In the genomic region with DNA sequence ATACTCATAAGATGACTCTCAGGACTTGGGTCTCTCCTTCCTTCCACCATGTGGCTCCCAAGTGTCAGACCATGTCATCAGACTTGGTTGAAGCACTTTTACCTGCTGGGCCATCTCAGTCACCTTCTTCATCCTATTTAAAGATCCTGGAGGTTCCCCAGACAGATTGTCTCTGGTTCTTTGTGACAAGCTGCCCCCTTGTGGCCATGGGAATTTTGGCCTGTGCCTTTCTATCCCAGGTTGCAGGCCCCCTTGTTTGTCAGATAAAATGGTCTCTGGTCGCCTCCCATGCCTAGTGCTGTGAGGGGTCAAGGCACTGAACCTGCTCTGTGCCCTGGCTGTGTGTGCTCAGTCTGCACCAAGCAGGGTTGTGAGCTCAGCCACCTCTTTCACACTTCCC, we compare ENCODE assay signal across 7 mouse cellular contexts.
DNase-seq lines count a peak whose midpoint lies in the region; ATAC-seq and TF ChIP-seq lines count a peak whose summit lies in the region.

No protein-coding gene starts in this region.

- H3K9me3 ChIP-seq in hindbrain, embryonic 11.5 days (ENCODE audit: control insufficient read depth, low read length), result no peaks in the 10 kb centered on the region
- no peaks in the 10 kb centered on the region for H3K9me3 ChIP-seq in hindbrain, embryonic 13.5 days
- H3K9me3 ChIP-seq in CH12.LX (replicated peaks; ENCODE audit: low read length), result no peaks in the 10 kb centered on the region
- H3K9me3 ChIP-seq in embryonic facial prominence, embryonic 10.5 days, result no peaks in the 10 kb centered on the region
- no peaks in the 10 kb centered on the region for H3K9me3 ChIP-seq in limb, embryonic 10.5 days (replicated peaks)

- no peak for TF ChIP-seq EP300 in CH12.LX (IDR thresholded peaks at IDR 0.05; ENCODE audit: low read length)

- TF ChIP-seq CTCF in CH12.LX (conservative IDR thresholded peaks at IDR 0.05 in 1 of 2, IDR thresholded peaks at IDR 0.05 in 1 of 2; ENCODE audit: low read depth in 2 of 2, low read length in 2 of 2), result peak; percentile 22 to 67; a peak in 2 of 4 replicates
- peak; percentile 22; the same call in 1 of the 2 replicates for TF ChIP-seq CTCF in spleen, adult 2 months (IDR thresholded peaks at IDR 0.05; ENCODE audit: extremely low read depth, insufficient read depth, insufficient read length, insufficient replicate concordance)

- H3K79me2 ChIP-seq in CH12.LX (replicated peaks; ENCODE audit: control insufficient read depth, extremely low read depth, insufficient read depth, poor library complexity, severe bottlenecking), result peaks cover 10% of the 10 kb centered on the region

- ATAC-seq in hindbrain, embryonic 11.5 days (ENCODE audit: low FRiP score), result no peak
- ATAC-seq in hindbrain, embryonic 13.5 days (ENCODE audit: low FRiP score), result no peak

- peak; percentile 60 for TF ChIP-seq RAD21 in CH12.LX (IDR thresholded peaks at IDR 0.05; ENCODE audit: low read depth, low read length)

- H3K36me3 ChIP-seq in hindbrain, embryonic 11.5 days (ENCODE audit: control insufficient read depth, insufficient read depth, low read length), result no peaks in the 10 kb centered on the region
- H3K36me3 ChIP-seq in hindbrain, embryonic 13.5 days, result peaks cover 3% of the 10 kb centered on the region; the same call in 1 of the 2 replicates
- peaks cover 93 to 99% of the 10 kb centered on the region in 2 experiments for H3K36me3 ChIP-seq in CH12.LX (replicated peaks in 1 of 2; ENCODE audit: control insufficient read depth in 1 of 2, insufficient read depth in 1 of 2, low read length in 1 of 2)
- peaks cover 20% of the 10 kb centered on the region for H3K36me3 ChIP-seq in embryonic facial prominence, embryonic 10.5 days (replicated peaks)
- H3K36me3 ChIP-seq in limb, embryonic 10.5 days, result peaks cover 30% of the 10 kb centered on the region
- peaks cover 58% of the 10 kb centered on the region for H3K36me3 ChIP-seq in spleen, adult 2 months (ENCODE audit: control insufficient read depth, insufficient read depth, low read length)

- dilution Hi-C loops in CH12.LX (cut with MboI; ENCODE audit: extremely low pct_ligation_motif_present, extremely low pct_unique_long_range_greater_than_20kb, low sequenced_read_pairs), result no loop called here

- no peak overlapping the region for H3K9ac ChIP-seq in hindbrain, embryonic 11.5 days (ENCODE audit: low read depth, low read length)
- H3K9ac ChIP-seq in hindbrain, embryonic 13.5 days, result no peak overlapping the region
- no peak overlapping the region for H3K9ac ChIP-seq in CH12.LX (ENCODE audit: insufficient read depth, low read depth)

- H3K27me3 ChIP-seq in hindbrain, embryonic 11.5 days (ENCODE audit: control insufficient read depth, insufficient read depth, low read length), result no peaks in the 10 kb centered on the region
- no peaks in the 10 kb centered on the region for H3K27me3 ChIP-seq in hindbrain, embryonic 13.5 days
- H3K27me3 ChIP-seq in CH12.LX (replicated peaks), result no peaks in the 10 kb centered on the region
- H3K27me3 ChIP-seq in embryonic facial prominence, embryonic 10.5 days (replicated peaks; ENCODE audit: low read depth, poor library complexity, severe bottlenecking), result no peaks in the 10 kb centered on the region; the same call in 1 of the 2 replicates
- H3K27me3 ChIP-seq in limb, embryonic 10.5 days (ENCODE audit: low read depth, poor library complexity, severe bottlenecking), result no peaks in the 10 kb centered on the region
- H3K27me3 ChIP-seq in spleen, adult 2 months (ENCODE audit: control insufficient read depth, insufficient read depth, low read length), result no peaks in the 10 kb centered on the region

- H3K4me3 ChIP-seq in hindbrain, embryonic 11.5 days (ENCODE audit: low read depth, low read length), result no peak overlapping the region
- no peak overlapping the region for H3K4me3 ChIP-seq in hindbrain, embryonic 13.5 days
- no peak overlapping the region for H3K4me3 ChIP-seq in CH12.LX (replicated peaks in 1 of 3; ENCODE audit: low read depth in 2 of 3, low read length in 2 of 3, poor library complexity in 1 of 3)
- no peak overlapping the region for H3K4me3 ChIP-seq in embryonic facial prominence, embryonic 10.5 days
- H3K4me3 ChIP-seq in limb, embryonic 10.5 days, result no peak overlapping the region
- H3K4me3 ChIP-seq in spleen, adult 2 months (ENCODE audit: extremely low read depth, insufficient read depth, insufficient read length), result no peak overlapping the region

- in situ Hi-C loops in CH12.LX (cut with MboI; ENCODE audit: low pct_ligation_motif_present, low pct_unique_long_range_greater_than_20kb, low sequenced_read_pairs), result no loop called here

- H3K27ac ChIP-seq in hindbrain, embryonic 11.5 days (ENCODE audit: low read depth, low read length), result no peak overlapping the region
- no peak overlapping the region for H3K27ac ChIP-seq in hindbrain, embryonic 13.5 days
- H3K27ac ChIP-seq in CH12.LX (ENCODE audit: insufficient read depth, low read depth), result no peak overlapping the region
- H3K27ac ChIP-seq in embryonic facial prominence, embryonic 10.5 days (replicated peaks), result no peak overlapping the region
- no peak overlapping the region; the same call in 1 of the 2 replicates for H3K27ac ChIP-seq in limb, embryonic 10.5 days
- no peak overlapping the region for H3K27ac ChIP-seq in spleen, adult 2 months (ENCODE audit: insufficient read depth, low read length)

- no peaks in the 10 kb centered on the region for H3K4me1 ChIP-seq in hindbrain, embryonic 11.5 days (replicated peaks; ENCODE audit: control insufficient read depth, insufficient read depth, low read length)
- H3K4me1 ChIP-seq in hindbrain, embryonic 13.5 days (replicated peaks), result peaks cover 29% of the 10 kb centered on the region
- H3K4me1 ChIP-seq in CH12.LX (ENCODE audit: control insufficient read depth in 1 of 2, insufficient read depth in 2 of 2), result peaks cover 1 to 27% of the 10 kb centered on the region in 2 experiments; a peak in 3 of 4 replicates
- H3K4me1 ChIP-seq in embryonic facial prominence, embryonic 10.5 days, result peaks cover 28% of the 10 kb centered on the region
- peaks cover 32% of the 10 kb centered on the region for H3K4me1 ChIP-seq in limb, embryonic 10.5 days
- H3K4me1 ChIP-seq in spleen, adult 2 months (ENCODE audit: control insufficient read depth, insufficient read depth, insufficient read length), result no peaks in the 10 kb centered on the region

- peak; percentile 67 for DNase-seq in hindbrain, embryonic 11.5 days (ENCODE audit: low spot score)
- peak; percentile 39 for DNase-seq in CH12.LX (ENCODE audit: extremely low read depth)
- peak; percentile 7 for DNase-seq in T-cell, adult 2 months (ENCODE audit: low spot score)
- peak; percentile 60 for DNase-seq in embryonic facial prominence, embryonic 10.5 days (ENCODE audit: low spot score)
- peak; percentile 68 for DNase-seq in limb, embryonic 10.5 days (ENCODE audit: low spot score)
- DNase-seq in spleen, adult 2 months (ENCODE audit: low read depth in 1 of 2, low spot score in 2 of 2), result peak; percentile 5 to 36

- no peak overlapping the region for H3K4me2 ChIP-seq in hindbrain, embryonic 11.5 days (replicated peaks; ENCODE audit: low read depth, low read length)
- H3K4me2 ChIP-seq in hindbrain, embryonic 13.5 days, result no peak overlapping the region
- no peak overlapping the region for H3K4me2 ChIP-seq in CH12.LX (ENCODE audit: insufficient read depth, low read depth, poor library complexity, severe bottlenecking)

- no peak for TF ChIP-seq POLR2A in CH12.LX (IDR thresholded peaks at IDR 0.05; ENCODE audit: low read depth, low read length)
- no peak for TF ChIP-seq POLR2A in spleen, adult 2 months (IDR thresholded peaks at IDR 0.05; ENCODE audit: low read depth, low read length)

- 52% methylated on average over 1 of the region's 1 CpGs for WGBS in hindbrain, embryonic 11.5 days
- WGBS in hindbrain, embryonic 13.5 days, result 40% methylated on average over 1 of the region's 1 CpGs
- 32% methylated on average over 1 of the region's 1 CpGs for WGBS in embryonic facial prominence, embryonic 10.5 days
- WGBS in limb, embryonic 10.5 days, result 39% methylated on average over 1 of the region's 1 CpGs
- 88% methylated on average over 1 of the region's 1 CpGs for WGBS in spleen, adult 2 months

TF ChIP-seq in CH12.LX, 34 proteins besides CTCF, POLR2A, EP300 and RAD21:
- TF ChIP-seq MAX (IDR thresholded peaks at IDR 0.05; ENCODE audit: low read length) (no peak), ZC3H11A (IDR thresholded peaks at IDR 0.05; ENCODE audit: low read depth, low read length) (no peak), SMC3 (IDR thresholded peaks at IDR 0.05; ENCODE audit: low read depth, low read length) (peak; percentile 67)

Comparison
In these comparisons a context has a peak if more than half of its experiments do, and no peak if none do; other contexts are left out.
1. DNase-seq: peak in every context shown above with its lines; median percentile 68 in limb, embryonic 10.5 days; 67 in hindbrain, embryonic 11.5 days; 60 in embryonic facial prominence, embryonic 10.5 days; 39 in CH12.LX; 20 in spleen, adult 2 months; 7 in T-cell, adult 2 months.